Mouse (Mus musculus) adrenal gland, adult (tissue): ENCODE results near the gene Prpf6.

Experiments used
- DNase-seq, 2 experiments: peaks; one replicate each; pipeline ENCODE4 v3.0.0; 2022 to 2023; ENCODE audit warnings: low spot score in 1 of 2; ENCODE audit not compliant: inconsistent age in 2 of 2

Gene Prpf6

GRCm38 (mm10) chr2:181653523-181653922 is 61.9 kb downstream of the Prpf6 start:
- no peak for DNase-seq

GRCm38 (mm10) chr2:181656734-181657133 is 65.1 kb downstream of the Prpf6 start, which contains the start of gene Gm29797:
Gene Gm29797, plus strand, starts transcription at chr2:181657034.
- DNase-seq, result no peak

GRCm38 (mm10) chr2:181657441-181657840 is 65.8 kb downstream of the Prpf6 start:
- no peak for DNase-seq

- DNase-seq, result no peak
These were observed 66.9 kb downstream of the Prpf6 start for GRCm38 (mm10) chr2:181658528-181658927.

- DNase-seq, result peak; percentile 76 to 92
These were observed 67.4 kb downstream of the Prpf6 start for GRCm38 (mm10) chr2:181658930-181659555.

- peak; percentile 87 to 96 for DNase-seq
These were observed 68.0 kb downstream of the Prpf6 start for GRCm38 (mm10) chr2:181659609-181660055.

- peak in 1 of 2 experiments; percentile 58 for DNase-seq
These were observed 71.1 kb downstream of the Prpf6 start for GRCm38 (mm10) chr2:181662620-181663297.

- DNase-seq, result peak; percentile 72 to 85
These were observed 71.6 kb downstream of the Prpf6 start for GRCm38 (mm10) chr2:181663298-181663630.

- DNase-seq, result peak in 1 of 2 experiments; percentile 65
These were observed 78.7 kb downstream of the Prpf6 start for GRCm38 (mm10) chr2:181670285-181670912.

GRCm38 (mm10) chr2:181670913-181671311 is 79.2 kb downstream of the Prpf6 start:
- no peak for DNase-seq

GRCm38 (mm10) chr2:181671326-181671725 is 79.7 kb downstream of the Prpf6 start, which contains the start of gene Sox18:
Gene Sox18, minus strand, starts transcription at chr2:181671640.
- DNase-seq, result peak; percentile 66 to 82

GRCm38 (mm10) chr2:181671984-181672383 is 80.3 kb downstream of the Prpf6 start:
- no peak for DNase-seq

- DNase-seq, result peak; percentile 45 to 79
These were observed 81.8 kb downstream of the Prpf6 start for GRCm38 (mm10) chr2:181673501-181673900.

- no peak for DNase-seq
These were observed 83.3 kb downstream of the Prpf6 start for GRCm38 (mm10) chr2:181674934-181675333.

- peak; percentile 82 to 90 for DNase-seq
These were observed 83.8 kb downstream of the Prpf6 start for GRCm38 (mm10) chr2:181675454-181675853.

GRCm38 (mm10) chr2:181676424-181676823 is 84.8 kb downstream of the Prpf6 start:
- DNase-seq, result no peak

- DNase-seq, result peak; percentile 63 to 73
These were observed 85.6 kb downstream of the Prpf6 start for GRCm38 (mm10) chr2:181677096-181677754.

- DNase-seq, result peak; percentile 48 to 68
These were observed 86.1 kb downstream of the Prpf6 start for GRCm38 (mm10) chr2:181677755-181678098.

GRCm38 (mm10) chr2:181678780-181679179 is 87.1 kb downstream of the Prpf6 start:
- DNase-seq, result peak; percentile 85 to 93

- DNase-seq, result peak; percentile 79 to 94
These were observed 88.5 kb downstream of the Prpf6 start, which contains the start of gene Tcea2 for GRCm38 (mm10) chr2:181679951-181680715. Gene Tcea2, plus strand, starts transcription at chr2:181680310.

- DNase-seq, result peak in 1 of 2 experiments; percentile 72
These were observed 89.0 kb downstream of the Prpf6 start for GRCm38 (mm10) chr2:181680716-181681117.
